Mouse (Mus musculus): ENCODE results near the gene Gm20843.
"Not testable (repeated sequence)": the region's sequence is repeated elsewhere in the genome, so short reads cannot be mapped to it uniquely, and the experiment has no call there.

Gene Gm20843

DNA sequence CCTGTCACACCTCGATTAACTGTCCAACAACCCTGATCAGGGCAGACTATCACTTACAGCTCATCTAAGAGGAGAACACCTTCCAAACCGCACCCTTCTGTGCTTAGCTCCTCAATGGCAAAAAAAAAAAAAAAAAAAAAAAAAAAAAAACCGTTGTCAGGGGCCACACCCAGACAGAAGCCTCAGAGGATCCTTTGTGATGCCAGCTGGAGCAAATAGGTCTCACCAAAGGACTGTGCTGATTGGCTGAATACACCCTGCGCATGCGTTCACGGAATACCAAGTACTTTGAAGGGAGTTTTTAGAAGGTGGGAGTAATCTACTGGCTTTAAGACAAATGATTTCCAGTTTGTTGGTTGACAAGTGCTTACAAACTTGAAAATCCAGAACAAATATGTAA is at the start of gene Gm20843:
Gene Gm20843 (minus strand): TSS at position 101 of the 400 bp plus-strand sequence.
- DNase-seq (ENCODE audit: low read depth, low spot score) = not testable (repeated sequence)

All from CD4-positive, CD25-positive, alpha-beta regulatory T cell, adult 2 months (primary cell).